Mouse (Mus musculus): ENCODE measurements around the gene Shroom3.

Gene Shroom3

GRCm38 (mm10) chr5:92967143-92967542 lies 283.9 kb downstream of the Shroom3 start:
- no peak for DNase-seq (ENCODE audit: low read depth, low spot score)
- Histone ChIP-seq H3K27me3 (ENCODE audit: control insufficient read depth, insufficient read depth, low read length, poor library complexity, severe bottlenecking) (no peaks in the 10 kb centered on the region), H3K36me3 (ENCODE audit: control insufficient read depth, insufficient read depth, low read length, poor library complexity, severe bottlenecking) (no peaks in the 10 kb centered on the region)

GRCm38 (mm10) chr5:92967906-92968305 lies 284.7 kb downstream of the Shroom3 start:
- no peaks in the 10 kb centered on the region for H3K27me3 ChIP-seq (ENCODE audit: control insufficient read depth, insufficient read depth, low read length, poor library complexity, severe bottlenecking)
- no peak for DNase-seq (ENCODE audit: low read depth, low spot score)

GRCm38 (mm10) chr5:92969443-92969842 lies 286.2 kb downstream of the Shroom3 start:
- Histone ChIP-seq H3K27me3 (ENCODE audit: control insufficient read depth, insufficient read depth, low read length, poor library complexity, severe bottlenecking) (no peaks in the 10 kb centered on the region), H3K36me3 (ENCODE audit: control insufficient read depth, insufficient read depth, low read length, poor library complexity, severe bottlenecking) (no peaks in the 10 kb centered on the region)
- no peak for DNase-seq (ENCODE audit: low read depth, low spot score)

More at GRCm38 (mm10) chr5:92967906-92968305, 284.7 kb downstream of the Shroom3 start:
- no peaks in the 10 kb centered on the region for H3K36me3 ChIP-seq (ENCODE audit: control insufficient read depth, insufficient read depth, low read length, poor library complexity, severe bottlenecking)

- Histone ChIP-seq H3K27me3 (ENCODE audit: control insufficient read depth, insufficient read depth, low read length, poor library complexity, severe bottlenecking) (no peaks in the 10 kb centered on the region), H3K36me3 (ENCODE audit: control insufficient read depth, insufficient read depth, low read length, poor library complexity, severe bottlenecking) (no peaks in the 10 kb centered on the region)
- no peak for DNase-seq (ENCODE audit: low read depth, low spot score)
Observed at GRCm38 (mm10) chr5:92969926-92970325, 286.7 kb downstream of the Shroom3 start.

GRCm38 (mm10) chr5:92970480-92970879 lies 287.2 kb downstream of the Shroom3 start:
- H3K27me3 ChIP-seq (ENCODE audit: control insufficient read depth, insufficient read depth, low read length, poor library complexity, severe bottlenecking): no peaks in the 10 kb centered on the region; the same call in 1 of the 2 replicates
- H3K36me3 ChIP-seq (ENCODE audit: control insufficient read depth, insufficient read depth, low read length, poor library complexity, severe bottlenecking): no peaks in the 10 kb centered on the region
- DNase-seq (ENCODE audit: low read depth, low spot score): peak; percentile 12

GRCm38 (mm10) chr5:92980393-92980792 lies 297.2 kb downstream of the Shroom3 start:
- Histone ChIP-seq H3K27me3 (ENCODE audit: control insufficient read depth, insufficient read depth, low read length, poor library complexity, severe bottlenecking) (no peaks in the 10 kb centered on the region; the same call in 1 of the 2 replicates), H3K36me3 (ENCODE audit: control insufficient read depth, insufficient read depth, low read length, poor library complexity, severe bottlenecking) (no peaks in the 10 kb centered on the region)
- no peak for DNase-seq (ENCODE audit: low read depth, low spot score)

- no peak for DNase-seq (ENCODE audit: low read depth, low spot score)
- no peaks in the 10 kb centered on the region for H3K27me3 ChIP-seq (ENCODE audit: control insufficient read depth, insufficient read depth, low read length, poor library complexity, severe bottlenecking)
- no peaks in the 10 kb centered on the region for H3K36me3 ChIP-seq (ENCODE audit: control insufficient read depth, insufficient read depth, low read length, poor library complexity, severe bottlenecking)
Observed at GRCm38 (mm10) chr5:92980862-92981261, 297.6 kb downstream of the Shroom3 start.

GRCm38 (mm10) chr5:92982673-92983072 lies 299.4 kb downstream of the Shroom3 start:
- peak; percentile 36 for DNase-seq (ENCODE audit: low read depth, low spot score)
- no peaks in the 10 kb centered on the region for H3K27me3 ChIP-seq (ENCODE audit: control insufficient read depth, insufficient read depth, low read length, poor library complexity, severe bottlenecking)
- H3K36me3 ChIP-seq (ENCODE audit: control insufficient read depth, insufficient read depth, low read length, poor library complexity, severe bottlenecking): no peaks in the 10 kb centered on the region

GRCm38 (mm10) chr5:92983942-92984341 lies 300.7 kb downstream of the Shroom3 start:
- Histone ChIP-seq H3K36me3 (ENCODE audit: control insufficient read depth, insufficient read depth, low read length, poor library complexity, severe bottlenecking) (no peaks in the 10 kb centered on the region), H3K27me3 (ENCODE audit: control insufficient read depth, insufficient read depth, low read length, poor library complexity, severe bottlenecking) (no peaks in the 10 kb centered on the region)
- peak; percentile 13 for DNase-seq (ENCODE audit: low read depth, low spot score)

GRCm38 (mm10) chr5:92984692-92985091 lies 301.5 kb downstream of the Shroom3 start:
- DNase-seq (ENCODE audit: low read depth, low spot score): no peak
- H3K36me3 ChIP-seq (ENCODE audit: control insufficient read depth, insufficient read depth, low read length, poor library complexity, severe bottlenecking): no peaks in the 10 kb centered on the region
- H3K27me3 ChIP-seq (ENCODE audit: control insufficient read depth, insufficient read depth, low read length, poor library complexity, severe bottlenecking): no peaks in the 10 kb centered on the region

GRCm38 (mm10) chr5:92985391-92985790 lies 302.2 kb downstream of the Shroom3 start:
- no peak for DNase-seq (ENCODE audit: low read depth, low spot score)
- Histone ChIP-seq H3K27me3 (ENCODE audit: control insufficient read depth, insufficient read depth, low read length, poor library complexity, severe bottlenecking) (no peaks in the 10 kb centered on the region), H3K36me3 (ENCODE audit: control insufficient read depth, insufficient read depth, low read length, poor library complexity, severe bottlenecking) (no peaks in the 10 kb centered on the region)

GRCm38 (mm10) chr5:92986651-92987610 lies 303.7 kb downstream of the Shroom3 start:
- no peak for DNase-seq (ENCODE audit: low read depth, low spot score)
- no peaks in the 10 kb centered on the region for H3K36me3 ChIP-seq (ENCODE audit: control insufficient read depth, insufficient read depth, low read length, poor library complexity, severe bottlenecking)
- H3K27me3 ChIP-seq (ENCODE audit: control insufficient read depth, insufficient read depth, low read length, poor library complexity, severe bottlenecking): no peaks in the 10 kb centered on the region

GRCm38 (mm10) chr5:92987891-92988768 lies 304.9 kb downstream of the Shroom3 start:
- Histone ChIP-seq H3K27me3 (ENCODE audit: control insufficient read depth, insufficient read depth, low read length, poor library complexity, severe bottlenecking) (no peaks in the 10 kb centered on the region), H3K36me3 (ENCODE audit: control insufficient read depth, insufficient read depth, low read length, poor library complexity, severe bottlenecking) (no peaks in the 10 kb centered on the region)

GRCm38 (mm10) chr5:92988769-92989356 lies 305.6 kb downstream of the Shroom3 start:
- no peak for DNase-seq (ENCODE audit: low read depth, low spot score)
- Histone ChIP-seq H3K27me3 (ENCODE audit: control insufficient read depth, insufficient read depth, low read length, poor library complexity, severe bottlenecking) (no peaks in the 10 kb centered on the region), H3K36me3 (ENCODE audit: control insufficient read depth, insufficient read depth, low read length, poor library complexity, severe bottlenecking) (no peaks in the 10 kb centered on the region)

More at GRCm38 (mm10) chr5:92987891-92988768, 304.9 kb downstream of the Shroom3 start:
- no peak for DNase-seq (ENCODE audit: low read depth, low spot score)
